Mouse (Mus musculus) liver, embryonic 13.5 days (tissue): ENCODE results near the gene Mgarp. TPM values are rescaled to one million over a fixed set of nuclear protein-coding genes. Genes with fewer than 3 reads are reported as not detected.

Source experiments
- ATAC-seq: fragments of 200-750 bp; cut with Nextera tagmentation; 2 replicates; pipeline ENCODE4 v1.8.0; 2017; ENCODE audit warnings: low read depth, mild to moderate bottlenecking, moderate number of reproducible peaks, moderate library complexity
- DNase-seq: peaks from one replicate; pipeline ENCODE4 v3.0.0; 2022
- H3K27ac ChIP-seq: fragments of 300-500 bp; sonication (generic); 2 replicates; pipeline ENCODE4 v1.5.1; 2015; ENCODE audit warnings: moderate library complexity, mild to moderate bottlenecking, inconsistent platforms
- H3K27me3 ChIP-seq: fragments of 300-500 bp; sonication (generic); 2 replicates; pipeline ENCODE4 v1.6.1; 2015; ENCODE audit warnings: mild to moderate bottlenecking, inconsistent platforms
- H3K36me3 ChIP-seq: fragments of 300-500 bp; sonication (generic); 2 replicates; pipeline ENCODE4 v1.6.1; 2015; ENCODE audit warnings: mild to moderate bottlenecking, inconsistent platforms
- H3K4me1 ChIP-seq: fragments of 300-500 bp; sonication (generic); replicated peaks from 2 replicates; pipeline ENCODE4 v1.6.1; 2015; ENCODE audit warnings: inconsistent platforms
- H3K4me2 ChIP-seq: fragments of 300-500 bp; sonication (generic); 2 replicates; pipeline ENCODE4 v1.6.1; 2015; ENCODE audit warnings: inconsistent platforms, mild to moderate bottlenecking, moderate library complexity
- H3K4me3 ChIP-seq: fragments of 300-500 bp; sonication (generic); replicated peaks from 2 replicates; pipeline ENCODE4 v1.5.1; 2015; ENCODE audit warnings: mild to moderate bottlenecking, inconsistent platforms
- H3K9ac ChIP-seq: fragments of 300-500 bp; sonication (generic); 2 replicates; pipeline ENCODE4 v1.6.1; 2015; ENCODE audit warnings: mild to moderate bottlenecking, inconsistent platforms
- H3K9me3 ChIP-seq: fragments of 300-500 bp; sonication (generic); replicated peaks from 2 replicates; pipeline ENCODE4 v1.6.1; 2016; ENCODE audit warnings: inconsistent platforms
- WGBS: fragments of 180-500 bp; shearing (Covaris S2); methylation state at CpG from one replicate; pipeline ENCODE4 v1.1.7; 2015; ENCODE audit not compliant: insufficient replicate concordance; 5-methylcytosine and 5-hydroxymethylcytosine counted together
- polyA plus RNA-seq: library from polyadenylated mRNA; unstranded; fragments of >200 nt; fragmentation: Nextera tagmentation; extraction: Ambion mirVana; gene quantifications from 2 replicates; pipeline ENCODE4 v1.2.1, GENCODE M21; 2015

The Mgarp gene
- polyA plus RNA-seq, 1 experiment from 2014 or later: 1.1 TPM

DNA sequence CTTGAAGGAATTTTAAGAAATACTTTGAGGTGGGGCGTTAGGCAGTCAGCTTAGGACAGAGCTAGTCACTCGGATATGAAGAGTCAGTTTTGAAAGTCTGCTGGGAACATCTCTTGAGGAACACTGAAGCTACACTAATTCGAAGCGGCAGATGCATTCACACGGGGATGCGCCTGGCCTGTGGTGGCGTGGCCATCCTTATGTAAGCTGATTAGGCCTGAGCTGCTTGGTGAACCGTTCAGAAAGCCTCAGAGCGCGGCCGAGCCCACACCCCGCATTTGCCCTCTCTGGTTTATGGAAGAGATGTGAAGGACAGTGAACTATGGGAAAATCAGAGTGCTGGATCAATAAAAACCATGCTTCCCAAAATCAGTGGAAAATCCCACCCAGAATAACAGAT lies 13.1 kb downstream of the Mgarp start:
- no peaks in the 10 kb centered on the region for H3K27me3 ChIP-seq
- no peak overlapping the region for H3K9ac ChIP-seq
- no peaks in the 10 kb centered on the region for H3K9me3 ChIP-seq
- 76% methylated on average over 12 of the region's 12 CpGs for WGBS
- H3K4me1 ChIP-seq: peaks cover 37% of the 10 kb centered on the region
- no peak overlapping the region for H3K4me2 ChIP-seq
- H3K36me3 ChIP-seq: no peaks in the 10 kb centered on the region
- H3K4me3 ChIP-seq: no peak overlapping the region
- ATAC-seq (no peak), DNase-seq (no peak)
- H3K27ac ChIP-seq: no peak overlapping the region

DNA sequence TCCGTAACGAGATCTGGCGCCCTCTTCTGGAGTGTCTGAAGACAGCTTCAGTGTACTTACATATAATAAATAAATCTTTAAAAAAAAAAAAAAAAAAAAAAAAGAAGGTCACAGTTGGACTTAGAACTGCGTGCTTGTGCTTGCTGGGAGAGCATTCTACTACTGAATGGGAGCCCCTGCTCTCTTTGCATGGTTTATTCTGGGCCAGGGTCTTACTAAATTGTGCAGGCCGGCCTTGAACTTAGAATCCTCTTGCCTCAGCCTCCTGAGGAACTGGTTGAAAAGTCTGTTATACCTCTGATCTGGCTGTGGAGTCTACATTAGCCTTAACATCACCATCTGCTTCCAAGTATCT lies 15.9 kb downstream of the Mgarp start:
- no peaks in the 10 kb centered on the region for H3K36me3 ChIP-seq
- ATAC-seq (no peak), DNase-seq (no peak)
- peaks cover 39% of the 10 kb centered on the region for H3K4me1 ChIP-seq
- H3K4me2 ChIP-seq: no peak overlapping the region
- H3K4me3 ChIP-seq: no peak overlapping the region
- H3K9ac ChIP-seq: no peak overlapping the region
- no peaks in the 10 kb centered on the region for H3K9me3 ChIP-seq
- H3K27ac ChIP-seq: no peak overlapping the region
- H3K27me3 ChIP-seq: no peaks in the 10 kb centered on the region
- 45% methylated on average over 4 of the region's 5 CpGs for WGBS

DNA sequence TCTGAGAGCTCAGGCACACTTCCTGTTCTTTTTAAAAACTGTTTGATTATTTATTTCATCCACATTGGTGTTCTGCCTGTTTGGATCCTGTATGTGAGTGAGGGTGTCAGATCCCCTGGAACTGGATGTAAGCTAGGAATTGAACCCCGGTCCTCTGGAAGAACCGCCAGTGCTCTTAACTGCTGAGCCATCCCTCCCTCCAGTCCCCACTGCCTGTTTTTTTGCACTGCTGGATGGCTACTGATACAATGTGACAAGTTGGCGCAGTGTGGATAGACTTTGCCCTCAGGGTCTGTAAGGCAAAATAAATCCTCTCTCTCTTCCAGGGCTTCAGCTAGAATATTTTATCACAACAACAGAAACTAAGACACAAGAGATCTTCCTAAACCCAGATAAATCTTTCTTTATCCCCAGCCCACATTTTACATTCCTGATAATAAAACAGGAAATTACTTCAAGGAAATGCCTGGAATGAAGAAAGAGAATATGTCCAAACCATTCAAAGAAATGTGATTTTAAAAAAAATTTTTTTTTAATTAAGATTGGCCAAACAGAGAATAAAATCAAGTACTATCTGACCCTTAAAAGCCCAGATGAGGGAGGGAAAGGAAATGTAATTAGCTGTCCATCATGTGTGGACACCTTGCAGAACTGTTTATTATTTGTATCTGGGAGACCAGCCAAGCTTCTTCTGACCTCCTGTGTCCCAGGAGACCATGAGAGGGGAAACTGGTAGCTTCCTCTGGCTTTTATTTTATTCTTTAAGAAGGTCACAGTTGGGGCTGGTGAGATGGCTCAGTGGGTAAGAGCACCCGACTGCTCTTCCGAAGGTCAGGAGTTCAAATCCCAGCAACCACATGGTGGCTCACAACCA lies 16.5 kb downstream of the Mgarp start:
- Histone ChIP-seq H3K27ac (peak overlapping the region; percentile 31; the same call in 1 of the 2 replicates), H3K4me1 (peaks cover 38% of the 10 kb centered on the region), H3K9ac (no peak overlapping the region), H3K4me3 (no peak overlapping the region), H3K9me3 (no peaks in the 10 kb centered on the region), H3K36me3 (no peaks in the 10 kb centered on the region), H3K27me3 (no peaks in the 10 kb centered on the region), H3K4me2 (no peak overlapping the region)
- 68% methylated on average over 5 of the region's 5 CpGs for WGBS
- ATAC-seq (no peak), DNase-seq (no peak)

GRCm38 (mm10) chr3:51378665-51378946 lies 17.9 kb downstream of the Mgarp start:
- ATAC-seq (no peak), DNase-seq (no peak)
- Histone ChIP-seq H3K4me1 (peaks cover 38% of the 10 kb centered on the region), H3K4me2 (peak overlapping the region; percentile 68), H3K27ac (peak overlapping the region; percentile 69; the same call in 1 of the 2 replicates), H3K9me3 (no peaks in the 10 kb centered on the region), H3K27me3 (no peaks in the 10 kb centered on the region), H3K9ac (peak overlapping the region; percentile 61), H3K4me3 (peak overlapping the region; percentile 53), H3K36me3 (no peaks in the 10 kb centered on the region)
- 73% methylated on average over 3 of the region's 3 CpGs for WGBS

DNA sequence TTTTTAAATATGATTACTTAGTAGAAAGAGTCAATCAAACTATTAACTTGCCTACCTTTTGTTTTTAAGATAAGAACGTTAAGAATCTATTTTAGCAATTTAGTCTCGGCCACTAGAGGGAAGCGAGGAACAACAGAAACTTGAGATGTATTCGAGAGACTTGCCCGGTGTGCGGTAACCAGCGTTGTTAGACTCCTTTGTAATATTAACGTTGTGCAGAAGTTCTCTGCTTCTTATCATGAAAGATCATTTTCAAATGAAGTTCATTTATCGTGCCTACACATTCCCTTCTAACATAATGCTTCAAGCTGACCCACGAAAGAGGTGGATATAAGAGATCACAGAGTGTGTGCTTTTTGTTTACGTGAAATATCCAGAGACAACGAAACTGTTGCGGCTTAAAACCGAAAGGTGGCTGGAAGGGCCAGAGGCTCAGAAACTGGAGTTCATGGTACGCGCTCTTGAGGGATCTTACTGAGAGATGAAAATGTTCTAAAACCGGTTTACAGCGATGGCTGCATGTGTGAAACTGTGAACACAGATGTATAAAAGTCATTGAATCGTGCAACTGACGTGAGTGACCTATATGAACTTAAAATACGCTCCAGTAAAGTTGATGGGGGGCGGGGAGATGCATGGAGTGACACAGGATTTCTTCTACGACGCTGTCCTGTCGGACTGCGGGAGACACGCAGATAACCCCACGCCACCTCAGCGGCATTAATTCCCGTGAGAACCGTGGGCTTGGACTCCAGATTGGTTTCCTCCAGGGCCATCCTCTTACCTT lies 18.5 kb downstream of the Mgarp start:
- H3K27me3 ChIP-seq: no peaks in the 10 kb centered on the region
- no peaks in the 10 kb centered on the region for H3K9me3 ChIP-seq
- H3K9ac ChIP-seq: peak overlapping the region; percentile 61
- H3K4me2 ChIP-seq: peak overlapping the region; percentile 68
- no peaks in the 10 kb centered on the region for H3K36me3 ChIP-seq
- 32% methylated on average over 31 of the region's 31 CpGs for WGBS
- ATAC-seq (no peak), DNase-seq (no peak)
- peak overlapping the region; percentile 53 for H3K4me3 ChIP-seq
- peaks cover 40% of the 10 kb centered on the region for H3K4me1 ChIP-seq
- H3K27ac ChIP-seq: peak overlapping the region; percentile 69

DNA sequence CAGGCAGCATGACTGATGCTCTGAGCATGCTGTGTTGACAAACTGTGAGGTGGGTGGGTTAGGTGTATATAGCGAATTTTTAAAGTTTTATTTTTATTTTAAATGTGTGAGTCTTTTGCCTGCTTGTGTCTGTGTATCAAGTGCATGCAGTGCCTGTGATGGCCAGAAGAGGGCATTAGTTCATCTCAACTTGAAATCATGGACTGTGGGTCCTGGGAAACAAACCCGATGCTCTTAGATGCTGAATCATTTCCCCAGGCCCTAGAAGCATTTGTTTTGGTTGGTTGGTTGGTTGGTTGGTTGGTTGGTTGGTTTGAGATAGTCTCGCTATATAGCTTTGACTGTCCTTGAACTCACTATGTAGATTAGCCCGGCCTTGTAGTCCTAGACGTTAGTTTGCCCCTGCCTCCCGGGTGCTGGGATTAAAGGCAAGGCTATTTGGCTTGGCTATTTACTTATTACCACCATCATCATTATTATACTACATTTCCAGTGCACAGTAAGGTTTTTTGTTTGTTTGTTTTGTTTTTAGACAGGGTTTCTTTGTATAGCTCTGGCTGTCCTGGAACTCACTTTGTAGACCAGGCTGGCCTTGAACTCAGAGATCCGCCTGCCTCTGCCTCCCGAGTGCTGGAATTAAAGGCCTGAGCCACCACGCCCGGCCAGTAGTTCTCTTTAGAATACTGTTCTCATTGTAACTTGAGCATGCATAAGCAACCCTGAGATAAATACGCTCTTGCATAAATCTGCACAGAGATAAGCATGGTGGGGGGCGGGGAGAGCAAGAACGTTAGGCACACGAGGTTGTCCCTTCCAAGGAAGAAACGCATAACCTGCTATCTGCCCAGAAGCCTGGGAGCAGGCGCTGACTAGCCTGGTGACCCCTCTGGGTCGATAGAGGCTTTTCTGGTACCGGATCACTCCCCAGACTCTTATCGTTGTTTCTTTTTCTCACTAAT lies 21.0 kb downstream of the Mgarp start:
- Histone ChIP-seq H3K4me1 (peaks cover 46% of the 10 kb centered on the region), H3K27me3 (no peaks in the 10 kb centered on the region), H3K9ac (no peak overlapping the region), H3K27ac (peak overlapping the region; percentile 54), H3K4me3 (no peak overlapping the region), H3K36me3 (no peaks in the 10 kb centered on the region), H3K9me3 (no peaks in the 10 kb centered on the region), H3K4me2 (0 out of 2 replicates have a peak overlapping the region, but pooled peaks have one; percentile 8)
- peak; percentile 73 for DNase-seq
- 33% methylated on average over 19 of the region's 19 CpGs for WGBS
- ATAC-seq: peak; percentile 80

- no peaks in the 10 kb centered on the region for H3K27me3 ChIP-seq
- H3K4me1 ChIP-seq: peaks cover 41% of the 10 kb centered on the region
- no peak for ATAC-seq
- no peak for DNase-seq
- no peaks in the 10 kb centered on the region for H3K36me3 ChIP-seq
- no peak overlapping the region for H3K4me2 ChIP-seq
- no peaks in the 10 kb centered on the region for H3K9me3 ChIP-seq
- WGBS: 59% methylated on average over 5 of the region's 5 CpGs
- H3K4me3 ChIP-seq: no peak overlapping the region
- no peak overlapping the region for H3K9ac ChIP-seq
- no peak overlapping the region for H3K27ac ChIP-seq
Measured at GRCm38 (mm10) chr3:51373544-51373943, 23.0 kb downstream of the Mgarp start.

DNA sequence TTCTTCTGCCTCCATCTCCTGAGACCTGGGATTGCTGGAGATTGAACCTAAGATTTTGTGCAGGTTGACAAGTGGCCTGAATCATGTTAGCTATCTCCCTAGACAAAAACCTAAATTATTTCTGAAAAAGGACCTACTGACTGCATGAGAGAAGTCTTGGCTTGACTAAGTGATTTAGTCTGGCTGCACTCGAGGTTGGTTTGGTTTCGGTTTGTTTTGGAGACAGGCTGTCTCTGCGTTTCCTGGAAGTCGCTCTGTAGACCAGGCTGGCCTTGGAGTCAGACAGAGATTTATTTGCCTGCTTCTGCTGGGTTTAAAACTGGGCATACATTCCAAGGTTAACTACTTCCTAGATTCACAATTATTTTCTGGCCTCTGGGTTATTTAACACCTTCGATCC lies 23.7 kb downstream of the Mgarp start:
- Histone ChIP-seq H3K9me3 (no peaks in the 10 kb centered on the region), H3K9ac (peak overlapping the region; percentile 29; the same call in 1 of the 2 replicates), H3K4me3 (no peak overlapping the region), H3K4me1 (peaks cover 41% of the 10 kb centered on the region), H3K4me2 (no peak overlapping the region), H3K27me3 (no peaks in the 10 kb centered on the region), H3K27ac (no peak overlapping the region), H3K36me3 (no peaks in the 10 kb centered on the region)
- no peak for DNase-seq
- ATAC-seq: no peak
- 47% methylated on average over 5 of the region's 5 CpGs for WGBS

GRCm38 (mm10) chr3:51371826-51372225 lies 24.7 kb downstream of the Mgarp start:
- H3K4me3 ChIP-seq: no peak overlapping the region
- H3K4me1 ChIP-seq: peaks cover 44% of the 10 kb centered on the region
- H3K36me3 ChIP-seq: no peaks in the 10 kb centered on the region
- no peaks in the 10 kb centered on the region for H3K27me3 ChIP-seq
- no peak overlapping the region for H3K9ac ChIP-seq
- H3K4me2 ChIP-seq: no peak overlapping the region
- DNase-seq (no peak), ATAC-seq (no peak)
- H3K27ac ChIP-seq: no peak overlapping the region
- WGBS: 61% methylated on average over 2 of the region's 2 CpGs
- H3K9me3 ChIP-seq: no peaks in the 10 kb centered on the region

- ATAC-seq: no peak
- H3K4me2 ChIP-seq: peak overlapping the region; percentile 23; the same call in 1 of the 2 replicates
- no peak for DNase-seq
- H3K4me1 ChIP-seq: peaks cover 57% of the 10 kb centered on the region
- no peaks in the 10 kb centered on the region for H3K9me3 ChIP-seq
- H3K27ac ChIP-seq: peak overlapping the region; percentile 73; the same call in 1 of the 2 replicates
- H3K27me3 ChIP-seq: no peaks in the 10 kb centered on the region
- H3K4me3 ChIP-seq: no peak overlapping the region
- no peak overlapping the region; the same call in 1 of the 2 replicates for H3K9ac ChIP-seq
- 50% methylated on average over 4 of the region's 4 CpGs for WGBS
- no peaks in the 10 kb centered on the region for H3K36me3 ChIP-seq
Measured at GRCm38 (mm10) chr3:51368011-51368410, 28.5 kb downstream of the Mgarp start.

DNA sequence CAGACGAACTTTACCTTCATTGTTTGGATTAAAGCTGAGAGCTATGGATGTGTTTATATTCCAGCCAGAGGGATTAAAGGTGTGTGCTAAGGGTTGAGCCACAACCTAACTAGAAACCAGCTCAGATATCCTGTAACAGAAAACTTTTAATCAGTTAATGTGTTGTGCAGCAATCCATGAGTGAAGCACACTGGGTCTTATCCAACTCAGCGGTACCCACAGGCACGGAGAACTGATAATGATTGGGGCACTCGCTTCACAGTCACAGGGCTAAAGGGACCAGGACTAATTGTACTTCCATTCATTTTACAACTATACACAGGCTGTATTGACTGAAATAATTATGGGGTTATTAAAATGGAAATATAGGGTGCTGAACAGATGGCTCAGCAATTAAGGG lies 29.6 kb downstream of the Mgarp start:
- H3K27me3 ChIP-seq: no peaks in the 10 kb centered on the region
- peak overlapping the region; percentile 12; the same call in 1 of the 2 replicates for H3K9ac ChIP-seq
- H3K4me2 ChIP-seq: peak overlapping the region; percentile 32
- H3K4me1 ChIP-seq: peaks cover 60% of the 10 kb centered on the region
- ATAC-seq (peak; percentile 78), DNase-seq (no peak)
- 20% methylated on average over 4 of the region's 4 CpGs for WGBS
- H3K36me3 ChIP-seq: no peaks in the 10 kb centered on the region
- H3K27ac ChIP-seq: peak overlapping the region; percentile 73
- H3K9me3 ChIP-seq: no peaks in the 10 kb centered on the region
- H3K4me3 ChIP-seq: no peak overlapping the region
